Mouse (Mus musculus): ENCODE results near the gene Olfr92.

Olfr92 gene

GRCm38 (mm10) chr17:37061435-37061834 lies 58.5 kb downstream of the Olfr92 start:
- no peak for DNase-seq

Data from right cerebral cortex, postnatal 25 days (tissue).